Comparison of ENCODE assay signal across 9 mouse cellular contexts in the genomic region with DNA sequence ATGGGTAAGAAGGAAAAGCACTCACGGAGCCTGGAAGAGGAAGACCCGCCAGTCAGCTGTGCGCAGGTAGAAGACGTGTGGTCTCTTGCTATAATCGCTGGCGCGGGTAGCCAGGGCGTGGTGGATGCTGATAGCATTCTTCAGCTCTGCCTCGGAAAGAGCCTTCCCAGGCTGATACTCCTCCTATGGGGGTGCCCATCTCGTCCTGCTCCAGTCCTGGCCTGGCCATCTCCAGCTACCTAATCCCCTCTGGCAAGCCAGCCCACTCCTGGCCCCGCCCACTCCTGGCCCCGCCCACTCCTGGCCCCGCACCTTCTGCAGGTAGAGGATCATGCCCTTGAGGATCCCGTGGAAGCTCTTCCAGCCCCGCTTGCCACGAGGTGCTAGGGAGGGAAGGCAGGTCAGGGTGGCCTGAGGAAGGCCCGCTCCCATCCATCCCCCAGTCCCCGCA. TPM values are rescaled to one million over a fixed set of nuclear protein-coding genes. Genes with fewer than 3 reads are reported as not detected.
A peak's percentile ranks its signal among the peaks of the same experiment; 100 is the strongest.
DNase-seq lines count a peak whose midpoint lies in the region; ATAC-seq lines count a peak whose summit lies in the region.
"Had no signal": no experiment of that assay in that cellular context is flagged by ENCODE, and none has a peak within 500 bp of the region (broad histone marks: within the 10 kb centered on the region; RNA-seq: fewer than 3 reads in every experiment).

No protein-coding gene starts in this region.

- 14% methylated on average over 18 of the region's 18 CpGs for WGBS in heart, embryonic 12.5 days
- WGBS in hindbrain, embryonic 10.5 days, result 13% methylated on average over 18 of the region's 18 CpGs

- DNase-seq in heart, adult 8-10 months (ENCODE audit: low spot score), result no peak
- DNase-seq in spleen, adult 18-20 months, result peak; percentile 35 to 39
- no peak for DNase-seq in spleen, adult 12 weeks (ENCODE audit: low spot score)
- peak; percentile 28 for DNase-seq in naive thymus-derived CD4-positive, alpha-beta T cell, adult 2 months (ENCODE audit: low read depth)
- no peak for DNase-seq in hindbrain, embryonic 10.5 days (ENCODE audit: low spot score)
- no peak for DNase-seq in left cerebral cortex, postnatal 14 days (ENCODE audit: low spot score in 2 of 2)

- peaks cover 33% of the 10 kb centered on the region for H3K36me3 ChIP-seq in heart, embryonic 12.5 days
- peaks cover 30% of the 10 kb centered on the region for H3K36me3 ChIP-seq in hindbrain, embryonic 10.5 days

- H3K4me3 ChIP-seq in heart, embryonic 12.5 days, result no peak overlapping the region
- no peak overlapping the region for H3K4me3 ChIP-seq in hindbrain, embryonic 10.5 days

- peaks cover 94% of the 10 kb centered on the region for H3K27me3 ChIP-seq in heart, embryonic 12.5 days (replicated peaks)
- H3K27me3 ChIP-seq in hindbrain, embryonic 10.5 days (ENCODE audit: insufficient read depth, poor library complexity, severe bottlenecking), result peaks cover 98% of the 10 kb centered on the region

- intact Hi-C loops in left cerebral cortex, postnatal 14 days (cut with DNase I), result no loop called here

- no peak overlapping the region for H3K9ac ChIP-seq in heart, embryonic 12.5 days

- no peak overlapping the region for H3K27ac ChIP-seq in heart, embryonic 12.5 days (ENCODE audit: poor library complexity, severe bottlenecking)
- H3K27ac ChIP-seq in hindbrain, embryonic 10.5 days, result no peak overlapping the region

- ATAC-seq in heart, embryonic 12.5 days (ENCODE audit: insufficient number of reproducible peaks, low FRiP score), result no peak
- peak; percentile 23; the same call in 1 of the 2 replicates for ATAC-seq in erythroid progenitor cell, adult 5-6 weeks (replicated peaks; ENCODE audit: low FRiP score, poor library complexity, severe bottlenecking)

- peaks cover 51% of the 10 kb centered on the region for H3K4me1 ChIP-seq in heart, embryonic 12.5 days (replicated peaks)
- peaks cover 44% of the 10 kb centered on the region for H3K4me1 ChIP-seq in hindbrain, embryonic 10.5 days (replicated peaks)

- no peaks in the 10 kb centered on the region for H3K9me3 ChIP-seq in heart, embryonic 12.5 days (replicated peaks)
- H3K9me3 ChIP-seq in hindbrain, embryonic 10.5 days, result no peaks in the 10 kb centered on the region

- H3K4me2 ChIP-seq in heart, embryonic 12.5 days, result peak overlapping the region; percentile 20; the same call in 1 of the 2 replicates

RNA-seq across cellular contexts. Expression of gene Nfkb2, which starts 10.1 kb away (rescaled TPM):
- 7.2 and 7.6 TPM in 2 replicates for polyA plus RNA-seq in heart, embryonic 12.5 days (2016; fragmentation: Nextera tagmentation; extraction: Ambion mirVana)
- total RNA-seq in heart, adult 8-10 months (2022), result 10 to 100 TPM; 17.9 to 22.3 (median 20.1) TPM
- total RNA-seq in erythroid progenitor cell, adult 5-6 weeks (2015; ENCODE audit: low replicate concordance), result 1.1 and 1.7 TPM in 2 replicates
- 1.2 and 1.9 TPM in 2 replicates for total RNA-seq in erythroid progenitor cell, adult 5-6 weeks (2017; ENCODE audit: low replicate concordance)
- polyA plus RNA-seq in hindbrain, embryonic 10.5 days (2016; fragmentation: Nextera tagmentation; extraction: Ambion mirVana), result 5.6 and 6.4 TPM in 2 replicates
- total RNA-seq in left cerebral cortex, postnatal 14 days (2021), result 1 to 10 TPM; 1.8 to 2.8 TPM

RNA-seq across cellular contexts. Expression of gene Psd, which starts 12.8 kb away (rescaled TPM):
- polyA plus RNA-seq in heart, embryonic 12.5 days (2016; fragmentation: Nextera tagmentation; extraction: Ambion mirVana), result 12.0 and 13.4 TPM in 2 replicates
- under 1 TPM; 0.35 to 0.86 (median 0.53) TPM for total RNA-seq in heart, adult 8-10 months (2022)
- not detected in 2 replicates for total RNA-seq in erythroid progenitor cell, adult 5-6 weeks (2015; ENCODE audit: low replicate concordance)
- total RNA-seq in erythroid progenitor cell, adult 5-6 weeks (2017; ENCODE audit: low replicate concordance), result 2.8 TPM in 1 of 2 replicates, not detected in the other
- 4.5 and 9.7 TPM in 2 replicates for polyA plus RNA-seq in hindbrain, embryonic 10.5 days (2016; fragmentation: Nextera tagmentation; extraction: Ambion mirVana)
- 100 to 1,000 TPM; 580 to 627 TPM for total RNA-seq in left cerebral cortex, postnatal 14 days (2021)

RNA-seq across cellular contexts. Expression of gene Fbxl15, which starts 13.8 kb away (rescaled TPM):
- polyA plus RNA-seq in heart, embryonic 12.5 days (2016; fragmentation: Nextera tagmentation; extraction: Ambion mirVana), result 9.9 and 10.0 TPM in 2 replicates
- total RNA-seq in heart, adult 8-10 months (2022), result 1 to 10 TPM; 4.0 to 6.4 (median 5.6) TPM
- not detected in 2 replicates for total RNA-seq in erythroid progenitor cell, adult 5-6 weeks (2015; ENCODE audit: low replicate concordance)
- 2.2 TPM in 1 of 2 replicates, not detected in the other for total RNA-seq in erythroid progenitor cell, adult 5-6 weeks (2017; ENCODE audit: low replicate concordance)
- polyA plus RNA-seq in hindbrain, embryonic 10.5 days (2016; fragmentation: Nextera tagmentation; extraction: Ambion mirVana), result 23.2 and 28.2 TPM in 2 replicates
- total RNA-seq in left cerebral cortex, postnatal 14 days (2021), result 10 to 100 TPM; 26.4 to 50.4 TPM

RNA-seq across cellular contexts. Expression of gene Cuedc2, which starts 24.3 kb away (rescaled TPM):
- 97.7 and 116 TPM in 2 replicates for polyA plus RNA-seq in heart, embryonic 12.5 days (2016; fragmentation: Nextera tagmentation; extraction: Ambion mirVana)
- 10 to 100 TPM; 76.5 to 91.0 (median 83.5) TPM for total RNA-seq in heart, adult 8-10 months (2022)
- 8.4 and 16.2 TPM in 2 replicates for total RNA-seq in erythroid progenitor cell, adult 5-6 weeks (2015; ENCODE audit: low replicate concordance)
- total RNA-seq in erythroid progenitor cell, adult 5-6 weeks (2017; ENCODE audit: low replicate concordance), result 42.4 and 50.7 TPM in 2 replicates
- polyA plus RNA-seq in hindbrain, embryonic 10.5 days (2016; fragmentation: Nextera tagmentation; extraction: Ambion mirVana), result 260 and 279 TPM in 2 replicates
- 100 to 1,000 TPM; 186 to 274 TPM for total RNA-seq in left cerebral cortex, postnatal 14 days (2021)

RNA-seq across cellular contexts. Expression of gene Mfsd13a, which starts 26.7 kb away (rescaled TPM):
- polyA plus RNA-seq in heart, embryonic 12.5 days (2016; fragmentation: Nextera tagmentation; extraction: Ambion mirVana), result 4.3 and 4.4 TPM in 2 replicates
- total RNA-seq in heart, adult 8-10 months (2022), result 1 to 10 TPM; 3.7 to 4.5 (median 3.8) TPM
- 4.6 and 6.1 TPM in 2 replicates for total RNA-seq in erythroid progenitor cell, adult 5-6 weeks (2015; ENCODE audit: low replicate concordance)
- total RNA-seq in erythroid progenitor cell, adult 5-6 weeks (2017; ENCODE audit: low replicate concordance), result 1.4 and 6.2 TPM in 2 replicates
- 10.0 and 11.9 TPM in 2 replicates for polyA plus RNA-seq in hindbrain, embryonic 10.5 days (2016; fragmentation: Nextera tagmentation; extraction: Ambion mirVana)
- 10 to 100 TPM; 28.7 to 47.5 TPM for total RNA-seq in left cerebral cortex, postnatal 14 days (2021)
- total RNA-seq: neutrophil, adult 5-6 weeks had no signal

Comparison
In these comparisons a context has a peak if more than half of its experiments do, and no peak if none do; other contexts are left out.
1. DNase-seq: peak in spleen, adult 18-20 months (2 of 2) and naive thymus-derived CD4-positive, alpha-beta T cell, adult 2 months (single experiment); none in heart, adult 8-10 months (single experiment), spleen, adult 12 weeks (single experiment), hindbrain, embryonic 10.5 days (single experiment) and left cerebral cortex, postnatal 14 days (0 of 2).
2. RNA of gene Nfkb2, which starts 10.1 kb away (total RNA-seq): 17.9 to 22.3 TPM in heart, adult 8-10 months; 1.8 to 2.8 TPM in left cerebral cortex, postnatal 14 days and 1.1 to 1.9 TPM in erythroid progenitor cell, adult 5-6 weeks; every median in the first group is over 4 times any median in the second.
3. RNA of gene Psd, which starts 12.8 kb away (total RNA-seq): 580 to 627 TPM in left cerebral cortex, postnatal 14 days; 0.35 to 0.86 TPM in heart, adult 8-10 months and 2.8 TPM in erythroid progenitor cell, adult 5-6 weeks; every median in the first group is over 100 times any median in the second.